Mouse (Mus musculus) 3134 (cell line): ENCODE measurements around the gene Tspan13.

Source experiments
- DNase-seq: peaks from one replicate; pipeline ENCODE4 v3.0.0-alpha.2; 2011; ENCODE audit warnings: low spot score; ENCODE audit not compliant: insufficient read length; ENCODE audit errors: extremely low read depth

Tspan13 gene

DNA sequence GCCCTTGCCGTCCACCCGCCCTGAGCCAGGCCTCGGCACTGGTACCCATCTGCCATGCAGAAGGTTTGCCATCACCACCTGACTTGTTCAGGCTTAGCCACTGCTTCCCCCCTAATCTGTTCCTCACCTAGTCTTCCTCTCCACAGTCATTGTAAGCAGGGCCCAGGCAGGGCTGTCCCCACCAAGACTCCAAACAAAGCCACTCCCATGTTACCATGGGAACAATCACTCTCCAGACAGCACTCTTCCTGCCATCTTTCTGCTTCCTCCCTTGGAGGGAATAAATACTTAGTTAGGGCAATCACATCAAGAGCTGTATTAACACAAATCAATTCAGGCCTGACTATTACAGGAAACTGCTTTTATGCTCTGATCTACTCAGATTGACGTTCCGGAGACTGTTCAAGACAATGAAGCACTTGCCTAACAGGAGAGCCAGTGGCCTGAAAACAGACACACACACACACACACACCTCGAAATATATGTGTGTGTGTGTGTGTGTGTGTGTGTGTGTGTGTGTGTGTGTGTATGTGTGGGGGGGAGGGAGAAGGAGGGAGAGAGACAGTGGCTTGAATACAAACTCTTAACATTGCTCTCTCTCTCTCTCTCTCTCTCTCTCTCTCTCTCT is 60.5 kb downstream of the Tspan13 start:
- no peak for DNase-seq

DNA sequence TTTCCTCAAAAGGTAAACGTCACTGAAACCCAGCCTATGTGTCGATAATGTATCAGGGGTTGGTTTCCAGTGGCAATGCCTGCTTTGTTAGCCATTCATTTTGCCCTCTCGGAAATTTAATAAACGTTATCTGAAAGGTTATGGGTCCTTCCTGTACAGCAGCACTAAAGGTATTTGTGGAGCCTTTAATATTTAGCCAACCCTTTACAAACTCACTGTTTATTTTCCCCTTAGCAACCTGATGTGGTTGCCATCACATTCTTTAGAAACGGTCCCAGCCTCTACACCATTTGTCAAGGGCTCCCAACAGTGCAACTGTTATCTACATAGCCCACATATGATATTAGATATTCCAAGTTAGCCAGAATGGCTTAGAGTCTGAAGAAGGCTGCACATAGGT is 62.7 kb downstream of the Tspan13 start:
- DNase-seq, result no peak

DNA sequence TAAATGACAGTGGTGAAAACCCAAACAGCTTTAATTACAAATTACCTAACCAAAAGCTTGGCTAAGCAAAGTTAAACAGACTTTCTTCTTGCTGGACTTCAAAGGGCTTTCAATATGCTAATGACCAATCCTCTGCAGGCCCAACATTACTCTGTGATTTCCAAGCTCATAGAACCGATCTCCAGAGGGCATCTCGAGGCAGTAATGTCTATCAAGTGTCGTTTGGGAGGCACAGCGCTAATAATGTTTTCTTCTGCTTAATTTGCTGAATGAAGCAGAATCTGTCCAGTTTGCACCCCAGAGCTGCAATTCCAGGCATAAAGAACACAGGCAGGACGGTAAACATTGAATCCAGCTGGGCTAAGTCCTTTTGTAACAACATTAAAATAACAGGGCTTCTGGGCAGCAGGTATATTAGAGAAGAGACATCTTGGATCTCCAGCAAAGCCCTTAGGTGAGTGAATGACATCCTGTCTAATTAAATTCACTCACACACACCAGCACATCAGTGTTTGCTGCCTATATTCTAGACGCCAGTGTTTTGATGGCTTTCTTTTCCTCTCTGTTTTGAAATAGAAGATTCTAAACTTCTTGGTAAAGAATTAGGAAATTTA is 64.6 kb downstream of the Tspan13 start:
- no peak for DNase-seq

DNA sequence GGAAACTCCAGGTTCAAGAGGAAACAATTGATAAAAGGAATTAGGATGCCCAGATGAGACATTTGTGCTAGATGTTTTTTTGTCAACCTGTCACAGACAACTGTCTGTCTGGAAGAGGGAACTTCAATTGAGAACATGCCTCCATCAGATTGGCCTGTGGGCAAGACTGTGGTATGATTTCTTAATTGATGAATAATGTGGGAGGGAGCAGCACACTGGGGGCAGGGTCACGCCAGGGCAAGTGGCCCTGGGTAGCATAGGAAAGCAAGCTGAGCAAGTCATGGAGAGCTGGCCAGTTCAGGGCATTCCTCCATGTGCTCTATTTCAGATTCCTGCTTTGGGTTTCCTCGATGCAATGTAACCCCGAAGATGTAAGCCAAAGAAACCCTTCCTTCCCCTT is 66.4 kb downstream of the Tspan13 start:
- no peak for DNase-seq

DNA sequence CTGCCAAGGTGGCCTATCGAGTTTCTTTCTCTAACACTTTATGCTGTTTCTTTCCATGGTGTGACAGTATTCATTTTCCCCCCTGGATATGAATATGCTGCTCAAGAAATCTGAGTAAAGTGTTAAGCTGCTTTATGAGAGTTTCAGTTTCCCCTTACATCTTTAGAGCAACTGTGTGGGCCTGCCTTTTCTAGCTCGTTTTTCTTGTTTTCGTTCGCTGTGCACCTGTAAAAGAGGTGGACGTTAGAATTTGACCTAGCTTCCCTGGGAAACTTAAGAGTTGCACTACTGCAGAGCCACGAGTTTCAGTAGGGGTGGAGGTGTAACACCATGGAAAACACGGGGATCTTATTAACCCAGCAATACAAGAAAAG is 75.5 kb downstream of the Tspan13 start:
- no peak for DNase-seq

DNA sequence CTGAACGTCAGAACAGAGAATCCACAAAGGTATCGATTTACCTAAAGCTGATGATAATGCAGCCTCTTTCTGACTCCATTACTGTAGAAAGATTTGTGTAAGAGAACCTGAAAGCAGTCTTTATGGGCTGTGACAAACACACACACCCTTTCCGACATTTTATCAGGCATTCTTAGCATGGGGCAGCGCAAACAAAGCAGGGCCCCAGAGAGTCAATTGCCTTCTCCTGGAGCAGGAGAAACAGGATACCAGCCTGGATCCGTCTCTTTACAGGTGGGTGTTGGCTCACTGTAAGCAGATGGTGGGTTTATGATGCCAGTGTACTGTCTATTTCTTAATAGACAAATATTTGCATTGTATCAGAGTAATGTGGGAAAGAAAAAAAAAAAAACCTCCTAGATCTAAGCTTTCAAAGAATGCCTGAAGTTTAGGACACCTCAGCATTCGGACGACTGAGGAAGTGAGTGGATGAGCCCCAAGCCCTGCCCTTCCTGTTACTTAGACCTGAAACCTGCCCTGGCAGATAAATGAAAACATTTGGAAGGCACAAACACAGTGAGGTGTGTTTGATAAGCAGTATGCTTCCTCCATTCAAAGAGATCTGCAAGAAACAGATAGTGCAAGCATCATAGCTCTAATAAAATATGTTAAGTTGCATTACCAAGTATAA is 76.1 kb downstream of the Tspan13 start:
- no peak for DNase-seq
